Mouse (Mus musculus): ENCODE measurements at regions not wholly inside any gene's neighbourhood (a gene's known extent, or its start where the extent isn't known, plus 50 kb on each side); places are given as distances from the start of the nearest gene placed in this dataset.

DNA sequence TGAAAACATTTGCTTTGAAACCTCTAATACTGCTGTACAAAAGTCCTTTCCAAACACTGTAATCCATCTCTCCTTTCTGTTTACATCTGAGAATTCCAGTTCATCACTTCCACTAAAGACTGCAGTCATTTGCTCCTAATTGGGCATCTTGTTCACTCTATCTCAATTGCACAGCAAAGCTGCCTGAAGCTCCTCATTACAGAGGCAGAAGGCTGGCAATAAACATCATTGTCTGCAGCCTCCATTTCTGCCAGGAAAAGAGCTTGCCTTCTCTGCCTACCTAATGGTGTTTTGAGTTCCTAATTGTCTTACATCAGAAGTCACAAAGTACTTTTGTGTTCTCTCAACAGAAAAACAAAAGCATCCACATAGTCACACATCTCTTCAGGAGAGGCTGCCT, 207.7 kb downstream of the Kcnj2 start:
- TF ChIP-seq POLR2A (IDR thresholded peaks at IDR 0.05; ENCODE audit: control insufficient read depth in 1 of 2, insufficient read depth in 1 of 2, low read depth in 1 of 2, low read length in 2 of 2, poor library complexity in 1 of 2) (no peak), GATA1 (IDR thresholded peaks at IDR 0.05; ENCODE audit: low read depth, low read length) (no peak), RAD21 (IDR thresholded peaks at IDR 0.05; ENCODE audit: low read depth, low read length) (no peak), SIN3A (IDR thresholded peaks at IDR 0.05; ENCODE audit: low read length) (no peak), CTCF (IDR thresholded peaks at IDR 0.05 in 2 of 3, conservative IDR thresholded peaks at IDR 0.05 in 1 of 3; ENCODE audit: control insufficient read depth in 1 of 3, insufficient read depth in 1 of 3, low read depth in 2 of 3, low read length in 3 of 3, poor library complexity in 1 of 3, severe bottlenecking in 1 of 3) (no peak), ZNF384 (IDR thresholded peaks at IDR 0.05; ENCODE audit: low read depth, low read length) (no peak), HCFC1 (IDR thresholded peaks at IDR 0.05; ENCODE audit: low read depth, low read length) (no peak), MAFK (IDR thresholded peaks at IDR 0.05; ENCODE audit: borderline replicate concordance, low read depth, low read length) (no peak), CHD1 (IDR thresholded peaks at IDR 0.05; ENCODE audit: low read depth, low read length) (no peak), MAZ (IDR thresholded peaks at IDR 0.05; ENCODE audit: low read depth, low read length) (no peak), MAX (IDR thresholded peaks at IDR 0.05; ENCODE audit: low read length) (no peak)
